Mouse (Mus musculus) heart, embryonic 10.5 days (tissue): ENCODE measurements around the gene Rnaset2a. TPM values are rescaled to one million over a fixed set of nuclear protein-coding genes. Genes with fewer than 3 reads are reported as not detected.
A peak's percentile ranks its signal among the peaks of the same experiment; 100 is the strongest.
"Not testable (repeated sequence)": the region's sequence is repeated elsewhere in the genome, so short reads cannot be mapped to it uniquely, and the experiment has no call there.

ENCODE experiments used
- DNase-seq: peaks from one replicate; pipeline ENCODE4 v3.0.0-alpha.2; 2017; ENCODE audit warnings: low spot score
- H3K27ac ChIP-seq: fragments of 300-500 bp; sonication (generic); 2 replicates; pipeline ENCODE4 v1.5.1; 2016; ENCODE audit warnings: mild to moderate bottlenecking
- H3K27me3 ChIP-seq: fragments of 300-500 bp; sonication (generic); 2 replicates; pipeline ENCODE4 v1.6.1; 2016; ENCODE audit warnings: mild to moderate bottlenecking; ENCODE audit not compliant: poor library complexity, insufficient read depth, severe bottlenecking
- H3K36me3 ChIP-seq: fragments of 300-500 bp; sonication (generic); 2 replicates; pipeline ENCODE4 v1.6.1; 2016; ENCODE audit warnings: mild to moderate bottlenecking, moderate library complexity
- H3K4me1 ChIP-seq: fragments of 300-500 bp; sonication (generic); 2 replicates; pipeline ENCODE4 v1.6.1; 2016; ENCODE audit warnings: mild to moderate bottlenecking
- H3K4me3 ChIP-seq: fragments of 300-500 bp; sonication (generic); 2 replicates; pipeline ENCODE4 v1.5.1; 2016; ENCODE audit warnings: mild to moderate bottlenecking, moderate library complexity
- H3K9me3 ChIP-seq: fragments of 300-500 bp; sonication (generic); 2 replicates; pipeline ENCODE4 v1.6.1; 2016; ENCODE audit warnings: mild to moderate bottlenecking, moderate library complexity
- WGBS: fragments of 180-500 bp; shearing (Covaris S2); methylation state at CpG from one replicate; pipeline ENCODE4 v1.1.7; 2016; 5-methylcytosine and 5-hydroxymethylcytosine counted together
- polyA plus RNA-seq: library from polyadenylated mRNA; unstranded; fragments of >200 nt; fragmentation: Nextera tagmentation; extraction: Ambion mirVana; gene quantifications from 2 replicates; pipeline ENCODE4 v1.2.1, GENCODE M21; 2016

Gene Rnaset2a
- polyA plus RNA-seq, 1 experiment from 2014 or later, result 25.0 TPM

- WGBS, result 2% methylated on average over 20 of the region's 55 CpGs
- H3K9me3 ChIP-seq, H3K4me1 ChIP-seq, DNase-seq, H3K27me3 ChIP-seq: not testable (repeated sequence)
- Histone ChIP-seq H3K36me3 (peaks cover 12% of the 10 kb centered on the region), H3K27ac (peak within 1 kb of the TSS; percentile 77; the same call in 1 of the 2 replicates), H3K4me3 (peak within 1 kb of the TSS; percentile 61)
Measured at GRCm38 (mm10) chr17:8164701-8165607, 17.1 kb upstream of the Rnaset2a start, which contains the start of gene Fgfr1op. Fgfr1op (plus strand) TSS chr17:8165501.

DNA sequence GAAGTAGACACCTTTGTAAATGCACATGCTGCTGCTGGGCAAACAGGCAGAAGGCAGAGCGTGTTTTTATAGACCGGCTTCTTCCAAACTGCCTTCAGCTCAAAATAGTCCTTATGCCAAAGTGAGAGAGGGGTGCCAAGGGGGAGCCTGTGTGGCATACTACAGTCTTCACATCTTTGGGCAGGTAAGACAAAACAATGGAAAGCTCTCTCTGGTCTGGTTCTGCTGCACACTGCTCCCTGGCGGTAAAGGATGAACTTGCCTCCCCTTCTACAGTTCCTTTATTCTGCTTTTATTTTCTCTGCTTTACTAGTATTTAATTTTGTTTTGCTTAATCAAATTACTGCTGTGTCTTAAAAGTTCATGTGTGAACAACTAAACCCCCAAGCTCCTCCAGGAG is 13.1 kb upstream of the Rnaset2a start:
- H3K27ac ChIP-seq, H3K4me3 ChIP-seq, H3K9me3 ChIP-seq, H3K36me3 ChIP-seq, H3K4me1 ChIP-seq, DNase-seq, H3K27me3 ChIP-seq: not testable (repeated sequence)
- 54% methylated on average over 3 of the region's 3 CpGs for WGBS

- DNase-seq, H3K4me1 ChIP-seq, H3K36me3 ChIP-seq, H3K9me3 ChIP-seq, H3K27me3 ChIP-seq, H3K27ac ChIP-seq, H3K4me3 ChIP-seq: not testable (repeated sequence)
- no CpG with 5 or more reads among the region's 1 CpGs for WGBS
Measured at GRCm38 (mm10) chr17:8158627-8159026, 10.7 kb upstream of the Rnaset2a start.

DNA sequence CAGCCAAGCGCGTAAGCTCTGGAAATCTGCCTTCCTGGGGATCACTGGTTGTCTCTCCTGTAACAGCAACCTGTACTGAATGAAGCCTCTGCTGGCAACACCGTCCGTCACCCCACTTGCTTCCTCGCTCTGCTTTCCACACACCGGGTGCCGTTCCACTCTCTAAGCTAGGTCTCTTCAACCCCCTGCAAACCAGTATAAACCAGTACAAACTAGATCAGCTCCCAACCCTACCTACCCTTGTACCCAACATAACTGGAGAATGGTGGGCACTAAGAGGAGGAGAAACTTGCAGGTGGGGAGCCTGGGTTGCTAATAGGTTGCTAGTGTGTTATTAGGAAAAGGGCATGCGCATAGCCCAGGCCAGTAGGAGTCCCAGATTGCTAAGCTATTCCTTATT is 8.1 kb upstream of the Rnaset2a start:
- not testable (repeated sequence) for H3K4me1 ChIP-seq, DNase-seq, H3K27ac ChIP-seq, H3K9me3 ChIP-seq, H3K27me3 ChIP-seq, H3K4me3 ChIP-seq, H3K36me3 ChIP-seq
- WGBS, result 100% methylated on average over 1 of the region's 8 CpGs

DNA sequence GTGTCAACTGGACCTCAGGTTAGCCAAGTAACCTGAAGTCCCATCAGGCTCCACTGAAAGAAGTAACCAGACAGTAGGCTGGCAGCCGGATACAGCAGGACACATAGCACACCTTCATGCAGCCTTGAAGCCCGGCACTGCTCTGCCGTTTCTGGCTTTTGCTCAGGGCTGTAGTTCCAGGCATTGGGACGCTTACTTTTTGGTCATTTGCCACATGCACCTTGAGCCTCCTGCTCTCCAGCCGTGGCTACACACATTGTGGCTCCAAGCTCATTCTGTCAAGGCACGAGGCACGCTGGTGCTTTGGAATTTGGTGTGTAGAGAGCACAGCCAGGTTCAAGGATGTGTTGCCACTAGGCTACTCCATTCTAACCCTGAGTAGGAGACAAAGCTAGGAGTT is 7.1 kb upstream of the Rnaset2a start:
- not testable (repeated sequence) for DNase-seq, H3K27me3 ChIP-seq, H3K4me1 ChIP-seq, H3K36me3 ChIP-seq, H3K9me3 ChIP-seq, H3K4me3 ChIP-seq, H3K27ac ChIP-seq
- WGBS, result 76% methylated on average over 7 of the region's 7 CpGs

DNA sequence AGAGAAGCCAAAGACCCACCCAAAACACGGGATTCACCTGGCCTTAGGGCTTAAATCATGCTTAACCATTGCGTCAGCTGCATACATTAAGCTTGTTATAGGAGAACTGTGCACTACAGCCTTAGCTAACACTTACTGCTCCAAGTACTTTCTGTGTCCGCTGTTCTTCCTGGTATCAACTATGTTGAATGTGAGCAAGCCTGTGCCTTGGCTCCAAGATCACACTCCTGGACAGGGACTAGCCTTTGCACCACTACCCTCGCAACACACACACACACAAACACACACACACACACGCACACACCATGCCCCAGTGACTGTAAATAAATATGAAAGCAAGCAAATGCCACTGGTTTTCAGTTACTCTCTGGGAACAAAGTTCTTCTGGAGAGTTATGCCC is 966 bp downstream of the Rnaset2a start:
- H3K4me1 ChIP-seq, H3K9me3 ChIP-seq, H3K27me3 ChIP-seq, DNase-seq, H3K36me3 ChIP-seq: not testable (repeated sequence)
- peak overlapping the region; percentile 79; the same call in 1 of the 2 replicates for H3K27ac ChIP-seq
- WGBS, result 22% methylated on average over 5 of the region's 5 CpGs
- H3K4me3 ChIP-seq, result peak overlapping the region; percentile 59

DNA sequence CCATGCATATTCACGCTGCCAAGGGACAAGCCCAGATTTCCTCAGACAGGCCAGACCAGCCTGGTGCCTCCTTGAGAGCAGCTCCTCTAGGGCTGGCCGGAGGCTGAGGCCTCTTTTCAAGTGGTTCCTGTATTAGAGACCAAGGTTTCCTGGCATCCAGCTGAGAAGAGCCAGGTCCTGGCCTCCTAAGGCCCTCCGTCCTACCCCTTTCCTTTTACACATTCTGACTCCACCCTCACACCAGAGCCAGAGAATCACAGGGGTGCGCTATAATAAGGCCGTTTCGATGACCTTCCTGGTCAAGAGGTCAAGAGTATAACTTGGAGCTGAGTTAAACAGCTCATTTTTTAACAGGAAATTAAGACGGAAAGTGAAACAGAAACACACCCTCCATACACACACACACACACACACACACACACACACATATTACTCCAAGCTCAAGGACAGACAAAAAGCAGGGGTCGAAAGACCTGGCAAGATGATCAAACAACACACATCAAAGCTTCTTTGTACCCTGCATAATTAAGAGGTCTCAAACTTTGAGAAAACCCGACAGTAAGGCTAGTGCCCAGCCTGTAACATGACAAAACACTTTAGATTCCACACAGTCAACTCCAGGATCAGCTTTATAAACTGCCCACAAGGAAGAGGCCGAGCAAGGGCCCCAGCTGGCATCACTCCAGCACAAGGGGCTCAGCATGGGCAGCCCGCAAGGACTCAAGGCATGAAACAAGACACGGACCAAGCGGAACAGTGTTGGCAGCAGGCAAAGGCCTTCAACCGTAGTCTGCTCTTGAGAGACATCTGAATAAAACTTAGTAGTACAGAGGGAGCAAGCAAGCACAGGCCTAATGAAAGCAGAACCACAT is 3.9 kb downstream of the Rnaset2a start:
- not testable (repeated sequence) for H3K27ac ChIP-seq, H3K27me3 ChIP-seq, DNase-seq, H3K36me3 ChIP-seq, H3K4me1 ChIP-seq, H3K9me3 ChIP-seq, H3K4me3 ChIP-seq
- WGBS, result 67% methylated on average over 10 of the region's 14 CpGs

DNA sequence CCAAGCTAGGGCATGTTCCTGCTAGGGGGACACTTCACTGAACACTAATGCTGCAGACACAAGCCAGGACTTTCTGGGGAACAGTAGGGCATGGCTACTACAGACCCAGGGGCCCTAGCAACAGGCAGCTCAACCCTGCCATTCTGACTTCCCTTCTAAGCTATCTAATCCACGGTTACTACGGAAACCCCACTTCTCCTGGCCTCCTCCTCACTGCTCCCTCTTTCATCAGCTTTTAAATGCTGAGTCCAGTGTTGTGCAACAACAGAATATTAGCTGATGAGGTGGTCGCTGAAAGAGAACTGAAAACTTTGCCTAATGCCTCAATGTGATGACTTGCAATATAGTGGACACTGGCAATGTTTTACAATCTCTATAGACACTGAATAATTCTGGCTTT is 7.7 kb downstream of the Rnaset2a start:
- H3K27ac ChIP-seq, H3K27me3 ChIP-seq, H3K36me3 ChIP-seq, H3K9me3 ChIP-seq, H3K4me1 ChIP-seq, DNase-seq, H3K4me3 ChIP-seq: not testable (repeated sequence)
- WGBS, result 82% methylated on average over 3 of the region's 3 CpGs

- WGBS, result 94% methylated on average over 5 of the region's 5 CpGs
Measured at GRCm38 (mm10) chr17:8138116-8138515, 9.8 kb downstream of the Rnaset2a start.

DNA sequence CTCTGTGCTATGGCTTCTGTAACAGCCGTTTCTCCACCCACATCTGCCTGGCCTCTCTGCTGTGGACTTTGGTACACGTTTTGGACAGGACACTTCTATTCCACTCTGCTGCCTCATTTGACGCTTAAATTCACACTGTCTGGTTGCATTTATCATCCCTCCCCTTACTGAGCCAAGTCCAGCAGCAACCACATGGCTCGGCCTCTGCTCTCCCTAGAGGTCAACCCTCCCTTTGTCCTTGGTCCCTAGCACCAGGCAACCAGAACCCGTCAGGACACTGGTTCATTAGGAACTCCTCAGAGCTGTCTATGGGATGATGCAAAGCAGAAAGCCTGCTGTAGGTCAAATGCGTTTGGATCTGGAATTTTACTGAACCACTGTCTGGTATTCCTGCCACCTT is 17.0 kb downstream of the Rnaset2a start:
- no CpG with 5 or more reads among the region's 6 CpGs for WGBS

More at GRCm38 (mm10) chr17:8138116-8138515, 9.8 kb downstream of the Rnaset2a start:
- not testable (repeated sequence) for DNase-seq, H3K36me3 ChIP-seq, H3K9me3 ChIP-seq, H3K4me1 ChIP-seq, H3K27ac ChIP-seq, H3K4me3 ChIP-seq, H3K27me3 ChIP-seq

GRCm38 (mm10) chr17:8129578-8129977 is 18.3 kb downstream of the Rnaset2a start:
- DNase-seq, result peak; percentile 24
- not testable (repeated sequence) for H3K27me3 ChIP-seq, H3K4me1 ChIP-seq, H3K9me3 ChIP-seq, H3K27ac ChIP-seq, H3K4me3 ChIP-seq, H3K36me3 ChIP-seq
- WGBS, result 87% methylated on average over 9 of the region's 9 CpGs

More for the DNA sequence above, 17.0 kb downstream of the Rnaset2a start:
- H3K9me3 ChIP-seq, DNase-seq, H3K36me3 ChIP-seq, H3K4me1 ChIP-seq, H3K27me3 ChIP-seq, H3K27ac ChIP-seq, H3K4me3 ChIP-seq: not testable (repeated sequence)

- DNase-seq, H3K27ac ChIP-seq, H3K4me1 ChIP-seq, H3K27me3 ChIP-seq, H3K36me3 ChIP-seq, H3K9me3 ChIP-seq, H3K4me3 ChIP-seq: not testable (repeated sequence)
- 66% methylated on average over 2 of the region's 7 CpGs for WGBS
Measured at GRCm38 (mm10) chr17:8128326-8128993, 19.4 kb downstream of the Rnaset2a start.

GRCm38 (mm10) chr17:8124586-8124985 is 23.3 kb downstream of the Rnaset2a start:
- not testable (repeated sequence) for H3K4me3 ChIP-seq, DNase-seq, H3K36me3 ChIP-seq, H3K4me1 ChIP-seq, H3K9me3 ChIP-seq, H3K27ac ChIP-seq, H3K27me3 ChIP-seq
- WGBS, result 95% methylated on average over 3 of the region's 6 CpGs
